Mouse (Mus musculus) heart, postnatal 14 days (tissue): ENCODE measurements around the gene Ptgr1. TPM values are rescaled to one million over a fixed set of nuclear protein-coding genes. Genes with fewer than 3 reads are reported as not detected.
A peak's percentile ranks its signal among the peaks of the same experiment; 100 is the strongest.

Source experiments
- DNase-seq, 2 experiments: peaks; one replicate each; pipeline ENCODE4 v3.0.0; 2021 to 2022
- intact Hi-C: fragments of 180-260 bp; cut with DNase I; formaldehyde crosslinking; loops from one replicate; pipeline ENCODE4 v1.15.1; 2025
- long read RNA-seq, 2 experiments: library from polyadenylated mRNA; stranded (forward); transcript quantifications; one replicate each; pipeline ENCODE4 v2.0.0; 2021
- total RNA-seq, 2 experiments: library from RNA; stranded (reverse); gene quantifications; 2 replicates each; pipeline ENCODE4 v1.2.3; 2021

Ptgr1 gene
- 1 to 10 TPM; 4.9 to 5.0 TPM for total RNA-seq
- long read RNA-seq, experiment 1, transcript Ptgr1-201 (10 exons, 2,296 nt), result major isoform, 6 of 6 reads
- long read RNA-seq, experiment 1, partial matches to known transcripts, result 0 of 6 reads
- long read RNA-seq, experiment 1, other reads (novel, unspliced or antisense), result 0 of 6 reads
- long read RNA-seq, experiment 2, partial matches to known transcripts, result 1 of 4 reads
- long read RNA-seq, experiment 2, other reads (novel, unspliced or antisense), result 1 of 4 reads

DNA sequence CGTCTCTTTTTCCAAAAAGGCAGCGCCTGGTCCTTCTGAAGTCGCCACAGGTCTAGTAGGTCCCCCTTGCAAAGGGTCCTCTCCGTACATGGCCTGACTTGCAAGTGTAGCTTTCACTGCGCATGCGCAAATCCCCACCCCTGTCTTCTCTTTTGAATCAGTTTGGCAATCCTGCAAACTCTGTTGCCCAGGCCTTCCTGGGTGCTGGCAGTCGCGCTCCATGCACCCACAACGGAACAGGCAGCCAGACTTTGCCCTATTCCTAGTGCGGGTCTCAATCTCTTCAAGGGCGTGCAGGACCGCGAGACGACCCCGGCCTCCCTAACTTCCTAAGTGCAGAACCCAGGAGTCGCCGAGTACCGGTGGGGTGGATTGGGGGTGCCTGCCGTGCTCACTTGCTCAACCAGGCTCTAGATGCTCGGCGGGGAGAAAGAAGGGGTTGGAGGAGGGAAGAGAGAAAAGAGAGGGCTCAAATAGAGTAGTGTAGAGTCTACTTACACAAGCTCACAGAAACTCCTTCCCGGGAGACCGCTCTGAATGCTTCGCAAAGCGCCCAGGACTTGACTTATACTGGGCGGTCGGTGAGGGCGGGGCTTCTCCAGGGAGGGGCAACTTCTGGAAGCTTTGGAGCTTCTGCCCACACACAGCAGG, at the start of gene Ptgr1:
Gene Ptgr1, minus strand, starts transcription at position 580 of the 651 bp plus-strand sequence.
- intact Hi-C loops, result loop anchor here (10.0 kb wide), 1 partner anchor 348 kb away; no protein-coding TSS in a partner anchor
- DNase-seq, result peak; percentile 80 to 81

DNA sequence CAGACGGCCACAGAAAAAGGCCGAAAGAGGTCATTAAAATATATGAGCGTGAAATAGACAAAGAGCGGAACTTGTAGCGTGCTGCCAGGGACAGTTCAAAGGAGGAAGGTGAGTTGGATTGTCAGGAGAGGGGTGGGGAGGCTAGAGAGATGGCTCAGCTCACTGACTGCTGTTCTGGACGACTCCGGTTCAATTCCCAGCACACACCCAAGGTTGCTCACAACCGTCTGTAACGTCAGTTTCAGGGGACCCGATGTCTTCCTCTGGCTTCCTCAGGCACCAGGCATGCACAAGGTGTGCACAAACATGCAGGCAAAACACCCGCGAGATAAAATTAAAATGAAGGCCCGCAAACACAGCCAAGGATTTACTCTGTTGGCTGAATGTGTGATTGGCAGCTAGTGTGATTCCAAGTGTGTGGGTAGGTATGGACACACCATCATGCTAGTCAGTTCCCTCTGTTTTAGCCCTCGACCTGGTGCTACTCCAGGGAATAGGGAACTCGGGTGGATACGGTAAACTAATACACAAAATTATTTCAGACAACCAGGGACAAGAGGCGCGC, 48.9 kb upstream of the Ptgr1 start:
- DNase-seq, result peak in 1 of 2 experiments; percentile 9
- intact Hi-C loops, result loop anchor here (1.0 to 5.0 kb wide), 2 partner anchors 34 to 51 kb away; partner anchors contain the start of gene Gm20503

DNA sequence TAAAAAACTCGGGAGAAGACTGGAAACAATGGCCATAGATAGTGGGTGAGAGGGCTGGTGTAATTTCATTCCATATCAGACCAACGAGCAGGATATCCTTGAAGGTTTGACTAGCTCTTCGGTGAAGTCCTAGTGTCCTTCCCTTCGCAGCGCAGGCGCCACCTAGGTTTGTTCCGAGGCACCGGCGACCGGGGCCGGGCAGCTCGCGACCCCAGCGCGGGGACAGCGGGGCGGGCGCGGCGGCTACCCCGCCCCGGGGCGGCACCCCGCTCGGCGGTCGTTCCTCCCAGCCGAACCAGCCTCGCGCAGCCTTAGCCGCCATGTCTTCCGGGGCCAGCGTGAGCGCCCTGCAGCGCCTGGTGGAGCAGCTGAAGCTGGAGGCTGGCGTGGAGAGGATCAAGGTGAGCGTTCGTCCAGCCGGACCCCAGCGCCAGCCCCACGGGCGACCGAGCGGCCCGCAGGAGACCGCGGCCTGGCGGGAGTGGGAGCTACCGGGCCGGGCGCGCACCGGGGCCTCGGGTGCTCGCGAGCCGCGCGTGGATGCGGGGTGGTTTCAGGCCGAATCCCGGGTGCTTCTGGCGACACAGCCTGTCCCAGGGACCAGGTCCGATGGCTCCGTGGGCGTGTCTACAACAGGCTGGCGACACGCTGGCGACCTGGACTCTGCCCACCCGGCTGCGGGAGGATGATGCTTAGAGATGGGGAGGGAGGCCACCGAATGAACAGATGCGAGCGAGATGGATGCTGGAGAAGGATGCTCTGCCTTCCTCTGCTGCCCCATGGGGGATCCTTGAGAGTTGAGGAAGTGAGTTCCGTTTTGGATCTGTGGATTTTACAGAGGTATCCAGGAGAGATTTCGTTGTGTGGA, 48.2 kb upstream of the Ptgr1 start, which contains the start of gene Gng10:
Gene Gng10, plus strand, starts transcription at position 171 of the 868 bp plus-strand sequence.
- peak; percentile 81 for DNase-seq
- intact Hi-C loops, result loop anchor here (5.0 kb wide), 1 partner anchor 33 kb away; the partner anchor contains the start of gene Gm20503

DNA sequence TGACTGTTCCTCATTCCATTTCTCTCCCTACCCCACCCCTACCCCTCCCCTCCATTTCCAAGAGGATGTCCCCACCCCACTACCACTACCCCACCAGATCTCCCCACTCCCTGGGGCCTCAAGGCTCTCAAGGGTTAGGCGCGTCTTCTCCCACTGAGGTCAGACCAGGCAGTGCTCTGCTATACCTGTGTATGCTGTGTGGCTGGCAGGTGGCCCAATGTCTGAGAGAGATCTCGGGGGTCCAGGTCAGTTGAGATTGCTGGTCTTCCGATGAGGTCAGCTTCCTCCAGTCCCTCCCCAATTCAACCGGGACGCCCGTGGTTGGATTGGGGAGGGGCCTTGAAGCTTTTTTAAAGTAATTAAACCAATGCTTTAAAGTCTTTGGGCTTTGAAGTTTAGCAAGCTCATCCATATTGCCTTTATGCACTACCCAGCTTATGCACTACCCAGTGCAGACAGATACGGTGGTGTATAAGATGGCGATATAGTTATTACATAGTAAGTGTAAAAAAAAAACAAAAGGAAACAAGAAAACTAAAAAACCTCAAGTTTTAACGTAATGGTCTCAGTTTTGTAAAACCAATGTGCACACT, 47.5 kb upstream of the Ptgr1 start:
- intact Hi-C loops, result no loop called here
- DNase-seq, result no peak

DNA sequence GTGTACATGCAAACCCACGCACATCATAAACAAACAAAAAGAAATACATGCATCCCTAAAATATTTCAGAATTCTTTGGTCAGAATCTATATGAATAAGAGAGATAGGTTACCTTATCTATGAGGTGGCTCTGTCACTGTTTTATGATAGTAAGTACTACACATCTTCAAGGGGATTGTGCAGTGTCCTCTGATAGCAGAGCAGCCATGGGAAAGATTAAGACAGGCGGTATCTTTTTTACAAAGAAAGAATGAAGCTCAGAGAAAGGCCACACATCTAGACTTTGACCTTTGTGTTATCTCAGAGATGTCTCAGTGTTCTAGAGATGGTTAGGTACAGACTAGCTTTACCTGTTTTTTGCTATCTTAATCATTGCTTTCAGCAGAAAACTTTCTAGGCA, 30.0 kb upstream of the Ptgr1 start:
- no peak for DNase-seq
- intact Hi-C loops, result no loop called here

DNA sequence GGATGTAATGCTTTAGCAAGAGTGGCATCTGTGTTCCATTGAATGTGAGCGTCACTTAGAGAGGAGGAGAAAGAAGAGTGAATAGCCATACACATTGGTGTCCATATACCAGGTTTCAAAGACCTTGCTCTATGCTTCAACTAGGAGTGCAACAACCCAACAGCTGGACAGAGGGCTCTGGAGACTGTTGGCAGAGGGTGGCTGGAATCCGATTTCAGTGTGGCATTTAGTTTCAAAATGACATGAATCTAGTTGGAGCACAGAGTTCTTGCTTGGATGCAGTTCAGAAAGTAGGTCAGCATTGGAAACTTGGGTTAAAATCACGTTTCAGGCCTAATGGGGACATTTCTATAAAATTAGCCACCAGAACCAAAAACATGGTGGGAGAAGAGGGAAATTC, 28.3 kb upstream of the Ptgr1 start:
- intact Hi-C loops, result no loop called here
- DNase-seq, result no peak

DNA sequence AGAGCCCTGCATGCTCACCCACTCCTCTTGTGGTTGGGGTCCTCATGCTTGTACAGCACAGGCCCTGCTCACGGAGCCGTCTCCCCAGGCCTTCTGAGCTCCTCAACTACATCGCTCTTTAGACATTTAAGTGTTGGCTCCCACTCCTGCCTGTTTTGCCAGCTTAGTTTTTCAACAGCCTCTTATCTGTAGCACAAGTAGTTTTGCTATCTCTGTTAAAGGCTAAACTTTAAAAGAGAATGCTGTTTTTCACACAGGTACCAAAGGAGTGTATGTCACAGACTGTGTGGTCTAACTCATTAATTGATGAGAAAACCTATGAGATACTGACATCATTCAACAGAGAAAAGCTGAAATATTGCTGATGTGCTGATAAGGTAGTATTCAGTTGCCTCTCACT, 24.5 kb upstream of the Ptgr1 start:
- no peak for DNase-seq
- intact Hi-C loops, result no loop called here

DNA sequence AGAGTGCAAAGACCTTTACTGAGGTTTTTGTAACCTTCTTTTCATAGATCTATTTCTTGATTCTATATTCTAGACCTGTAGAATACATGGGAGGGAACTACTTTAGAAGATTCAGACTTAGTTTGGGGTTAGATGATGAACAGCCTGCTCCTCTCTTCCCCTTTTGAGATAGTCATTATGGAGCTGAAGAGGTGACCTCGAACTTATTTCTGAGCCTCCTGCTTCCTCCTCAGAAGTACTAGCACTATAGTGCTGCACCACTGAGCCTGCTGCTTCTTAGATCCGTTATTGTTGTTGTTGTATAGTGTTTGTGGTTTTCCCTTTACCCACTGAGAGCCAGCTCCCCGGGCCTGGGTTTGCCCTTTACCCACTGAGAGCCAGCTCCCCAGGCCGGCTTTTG, 22.8 kb upstream of the Ptgr1 start:
- intact Hi-C loops, result loop anchor here (10.0 kb wide), 1 partner anchor 555 kb away; no protein-coding TSS in a partner anchor
- DNase-seq, result no peak

DNA sequence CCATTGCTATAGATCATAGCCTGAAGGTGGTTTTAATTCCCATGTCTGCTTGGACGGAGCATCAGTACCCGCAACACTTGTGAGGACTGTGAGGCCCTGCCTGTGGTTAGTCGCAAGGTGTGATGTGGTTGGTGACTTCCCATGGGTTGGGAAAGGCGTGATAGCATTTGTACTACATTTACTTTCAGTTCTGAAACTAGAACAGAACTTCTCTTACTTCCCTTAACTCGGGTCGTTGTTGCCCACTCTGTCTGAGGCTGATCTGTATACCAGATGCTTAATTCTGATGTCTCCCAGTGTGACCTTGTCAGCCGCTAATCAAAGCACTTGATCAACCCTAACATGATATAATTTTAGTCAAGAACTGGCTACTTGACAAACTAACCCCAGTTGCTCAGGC, 22.3 kb upstream of the Ptgr1 start:
- no peak for DNase-seq
- intact Hi-C loops, result loop anchor here (10.0 kb wide), 1 partner anchor 556 kb away; no protein-coding TSS in a partner anchor

DNA sequence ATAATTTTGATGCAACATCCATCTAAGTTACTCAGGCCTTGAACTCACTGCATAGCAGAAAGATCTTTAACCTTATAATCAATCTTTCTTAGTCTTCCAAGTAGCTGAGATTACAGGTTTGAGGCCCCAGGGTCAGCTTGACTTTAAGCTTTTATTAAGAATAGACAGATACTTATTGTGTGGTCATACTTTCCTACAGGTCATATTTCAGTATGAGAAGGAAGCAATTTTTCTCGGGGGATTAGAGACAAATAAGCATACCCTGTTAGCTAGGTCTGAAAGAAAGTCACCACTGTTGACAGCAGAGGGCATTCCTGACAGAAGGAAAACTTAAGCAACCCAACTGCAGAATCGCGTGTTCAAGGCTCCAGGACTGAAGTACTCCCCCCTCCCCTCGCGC, 21.1 kb upstream of the Ptgr1 start:
- no peak for DNase-seq
- intact Hi-C loops, result loop anchor here (10.0 kb wide), 1 partner anchor 557 kb away; no protein-coding TSS in a partner anchor

DNA sequence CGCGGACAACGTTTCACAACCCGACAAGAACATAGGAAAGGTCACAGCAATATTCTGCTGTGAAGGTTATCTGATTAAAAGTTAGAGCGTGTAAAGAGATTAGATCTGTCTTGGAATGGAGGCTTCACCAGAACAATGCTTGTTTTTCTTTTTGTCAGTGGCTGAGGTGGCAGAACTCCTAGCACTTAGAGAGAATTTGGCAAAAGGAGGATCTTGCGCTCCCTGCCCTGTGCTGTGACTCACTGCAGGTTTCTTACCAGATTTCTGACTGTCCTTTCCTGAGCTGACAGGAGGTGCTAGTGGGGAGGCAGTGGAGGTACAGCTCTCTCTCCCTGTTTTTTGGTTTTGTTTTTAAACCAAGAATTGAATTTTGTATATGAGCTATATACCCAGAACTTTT, 20.1 kb upstream of the Ptgr1 start:
- no peak for DNase-seq
- intact Hi-C loops, result loop anchor here (10.0 kb wide), 1 partner anchor 558 kb away; no protein-coding TSS in a partner anchor

DNA sequence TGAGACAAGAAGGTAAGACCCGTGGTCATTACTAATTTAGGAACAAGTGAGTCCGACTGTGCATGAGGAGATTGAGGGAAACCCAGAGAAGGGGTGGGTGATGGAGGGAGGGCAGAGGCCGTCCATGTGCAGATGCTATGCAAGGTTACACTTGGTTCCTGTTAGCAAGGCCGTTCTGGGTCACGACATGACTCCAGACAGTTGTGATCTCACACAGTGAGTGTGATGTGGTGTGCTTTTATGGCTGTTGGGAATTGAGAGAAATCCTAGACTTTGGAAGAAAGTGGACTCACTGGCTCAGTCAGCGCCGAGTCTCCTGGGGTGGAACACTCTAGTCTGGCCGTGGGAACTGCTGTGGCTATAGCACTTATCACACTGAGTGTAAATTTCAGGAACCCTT, 19.3 kb upstream of the Ptgr1 start:
- intact Hi-C loops, result loop anchor here (10.0 kb wide), 1 partner anchor 559 kb away; no protein-coding TSS in a partner anchor
- no peak for DNase-seq

DNA sequence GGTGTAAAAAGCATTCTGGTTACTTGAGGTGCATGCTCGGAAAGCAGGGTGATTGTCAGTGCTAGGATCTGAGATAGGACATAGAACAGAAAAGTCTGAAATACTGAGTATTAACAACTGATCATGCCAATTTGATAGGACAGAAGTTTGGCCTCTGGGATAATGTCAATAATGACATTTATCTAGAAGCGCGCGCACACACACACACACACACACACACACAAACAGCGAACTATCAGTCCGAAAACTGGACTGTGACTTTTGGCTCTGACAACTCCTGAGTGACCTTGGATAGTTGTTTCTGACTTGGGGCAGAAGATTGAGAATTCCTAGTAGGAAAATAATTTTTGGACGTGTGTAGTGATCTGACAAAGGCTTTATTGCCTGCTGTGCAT, 16.9 kb upstream of the Ptgr1 start:
- DNase-seq, result no peak
- intact Hi-C loops, result loop anchor here (5.0 to 10.0 kb wide), 3 partner anchors 33 to 561 kb away; partner anchors contain the start of genes Ecpas and Gng10

DNA sequence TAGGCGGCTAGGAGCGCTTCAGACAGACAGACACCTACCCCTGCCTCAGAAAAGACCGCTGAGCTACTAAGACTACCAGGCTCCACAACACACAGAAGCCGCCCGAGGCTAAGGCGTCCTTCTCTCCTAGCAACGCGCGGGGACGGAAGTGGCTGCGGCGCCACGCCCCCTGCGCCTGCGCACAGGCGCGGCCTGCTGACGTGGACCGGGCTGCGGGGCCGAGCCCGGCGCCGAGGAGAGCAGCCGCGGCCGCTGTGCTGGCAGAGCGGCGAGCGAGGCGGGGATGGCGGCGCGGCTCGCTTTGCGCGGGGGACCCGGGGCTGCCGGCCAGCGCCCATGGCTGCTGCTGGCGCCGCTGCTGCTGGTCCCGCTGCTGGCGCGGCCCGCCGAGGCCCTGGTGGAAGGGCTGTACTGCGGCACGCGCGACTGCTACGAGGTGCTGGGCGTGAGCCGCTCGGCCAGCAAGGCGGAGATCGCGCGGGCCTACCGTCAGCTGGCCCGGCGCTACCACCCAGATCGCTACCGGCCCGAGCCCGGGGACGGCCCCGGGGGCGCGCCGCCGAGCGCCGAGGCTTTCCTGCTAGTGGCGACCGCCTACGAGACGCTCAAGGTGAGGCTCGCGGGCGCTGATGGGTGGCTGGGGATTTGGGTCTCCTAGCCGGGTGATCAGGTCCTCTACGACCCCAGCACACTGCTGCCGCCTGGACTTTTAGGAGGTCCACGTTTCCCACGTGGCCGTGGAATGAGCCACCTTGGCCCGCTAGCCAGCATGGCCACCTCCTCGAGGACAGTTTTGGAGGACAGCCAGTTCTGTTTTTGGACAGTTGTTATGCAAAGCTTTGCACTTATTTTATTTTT, 16.3 kb upstream of the Ptgr1 start, which contains the start of gene Gm20503:
Gene Gm20503, plus strand, starts transcription at position 263 of the 858 bp plus-strand sequence.
- intact Hi-C loops, result loop anchor here (5.0 to 10.0 kb wide), 3 partner anchors 34 to 562 kb away; partner anchors contain the start of genes Ecpas and Gng10
- DNase-seq, result peak; percentile 95 to 96

DNA sequence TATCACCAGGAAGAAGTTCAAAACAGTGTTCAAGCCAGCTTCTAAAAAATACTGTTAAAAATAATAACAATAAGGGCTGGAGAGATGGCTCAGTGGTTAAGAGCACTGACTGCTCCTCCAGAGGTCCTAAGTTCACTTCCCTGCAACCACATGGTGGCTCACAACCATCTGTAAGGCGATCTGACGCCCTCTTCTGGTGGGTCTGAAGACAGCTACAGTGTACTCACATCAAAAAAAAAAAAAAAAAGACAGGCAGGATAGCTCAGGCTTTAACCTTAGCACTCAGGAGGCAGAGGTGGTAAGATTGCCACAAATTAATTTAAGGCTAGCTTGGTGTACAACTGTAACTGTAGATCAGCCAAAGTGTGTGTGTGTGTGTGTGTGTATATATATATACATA, 13.7 kb upstream of the Ptgr1 start:
- intact Hi-C loops, result loop anchor here (5.0 to 10.0 kb wide), 3 partner anchors 37 to 564 kb away; partner anchors contain the start of genes Ecpas and Gng10

DNA sequence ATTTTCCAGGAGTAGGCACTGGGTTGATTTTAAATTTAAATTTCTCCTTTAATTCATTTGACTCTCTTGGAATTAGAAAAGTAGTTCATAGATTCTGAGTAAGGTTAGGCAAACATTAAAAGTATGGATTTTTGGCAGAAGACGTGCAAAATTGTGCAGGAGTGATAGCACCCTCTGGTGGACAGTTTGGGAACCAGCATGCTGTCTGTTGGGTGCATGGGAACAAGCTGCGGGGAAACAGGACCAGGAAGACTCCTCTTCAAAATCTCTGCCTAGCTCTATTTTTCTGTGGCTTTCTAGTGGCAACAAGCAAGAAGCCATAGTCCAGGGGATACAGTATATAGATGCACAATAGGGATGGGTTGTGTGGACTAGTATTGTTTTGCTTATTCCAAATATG, 12.8 kb upstream of the Ptgr1 start:
- DNase-seq, result peak; percentile 71 to 80
- intact Hi-C loops, result loop anchor here (1.0 to 10.0 kb wide), 4 partner anchors 14 to 565 kb away; partner anchors contain the start of genes Ecpas and Gng10

More for the DNA sequence above, 13.7 kb upstream of the Ptgr1 start:
- peak; percentile 13 to 36 for DNase-seq

DNA sequence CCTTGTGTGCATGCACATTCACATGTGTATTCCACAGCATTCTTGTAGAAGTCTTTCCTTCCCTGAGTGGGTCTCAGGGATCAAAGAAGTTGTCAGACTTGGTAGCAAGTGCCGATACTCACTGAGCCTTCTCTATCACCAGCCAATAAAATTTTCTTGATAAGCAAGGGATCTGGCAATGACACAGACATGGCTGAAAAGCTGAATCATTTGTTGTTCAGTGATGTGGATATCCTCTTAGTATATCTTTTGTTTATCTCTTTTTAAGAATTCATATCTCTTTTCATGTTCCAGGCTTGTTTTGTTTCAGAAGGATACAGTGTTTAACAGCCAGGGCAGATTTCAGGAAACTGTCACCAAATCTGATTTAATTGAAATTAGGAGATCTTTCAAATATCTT, 11.8 kb upstream of the Ptgr1 start:
- no peak for DNase-seq
- intact Hi-C loops, result loop anchor here (1.0 kb wide), 1 partner anchor 13 kb away; no protein-coding TSS in a partner anchor

DNA sequence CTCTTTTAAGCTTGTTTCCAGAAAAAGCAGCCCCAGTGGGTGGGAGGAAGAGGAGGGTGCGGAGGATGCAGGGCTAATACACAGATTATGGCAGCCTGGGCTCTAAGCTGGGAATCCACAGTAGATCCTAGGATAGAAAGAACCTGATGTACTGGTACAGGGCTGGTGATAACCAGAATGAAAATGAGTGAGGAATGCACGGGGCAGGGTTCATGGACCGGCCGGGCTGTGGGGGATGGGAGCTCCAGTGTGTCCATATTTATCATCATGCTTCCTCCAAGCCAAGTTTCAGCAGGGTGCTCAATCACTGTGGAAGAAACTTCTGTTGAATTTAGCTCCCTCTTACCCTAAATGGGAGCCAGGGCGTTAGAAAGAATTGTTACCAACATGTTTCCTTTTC, 10.2 kb upstream of the Ptgr1 start:
- intact Hi-C loops, result no loop called here
- no peak for DNase-seq
